Comparison of ENCODE assay signal across 9 mouse cellular contexts in genomic region chr3:65954499-65955391, GRCm38 (mm10). TPM values are rescaled to one million over a fixed set of nuclear protein-coding genes. Genes with fewer than 3 reads are reported as not detected.
DNase-seq lines count a peak whose midpoint lies in the region; ATAC-seq and TF ChIP-seq lines count a peak whose summit lies in the region.
"Had no signal": no experiment of that assay in that cellular context is flagged by ENCODE, and none has a peak within 500 bp of the region (broad histone marks: within the 10 kb centered on the region; RNA-seq: fewer than 3 reads in every experiment).

No protein-coding gene starts in this region.

- peak overlapping the region; percentile 9; the same call in 1 of the 2 replicates for H3K4me3 ChIP-seq in kidney, embryonic 16.5 days (ENCODE audit: low read length)
- peak overlapping the region; percentile 33; the same call in 1 of the 2 replicates for H3K4me3 ChIP-seq in bone marrow macrophage, adult 2 months (ENCODE audit: insufficient read depth, low read length)
- H3K4me3 ChIP-seq in hindbrain, embryonic 13.5 days = no peak overlapping the region
- no peak overlapping the region for H3K4me3 ChIP-seq in midbrain, embryonic 15.5 days

- peak overlapping the region; percentile 16; the same call in 1 of the 2 replicates for H3K4me2 ChIP-seq in kidney, embryonic 16.5 days (replicated peaks; ENCODE audit: low read depth, low read length)
- H3K4me2 ChIP-seq in hindbrain, embryonic 13.5 days = peak overlapping the region; percentile 26; the same call in 1 of the 2 replicates
- H3K4me2 ChIP-seq in midbrain, embryonic 15.5 days = peak overlapping the region; percentile 22; the same call in 1 of the 2 replicates

- no peaks in the 10 kb centered on the region for H3K9me3 ChIP-seq in kidney, embryonic 16.5 days (ENCODE audit: low read length)
- H3K9me3 ChIP-seq in hindbrain, embryonic 13.5 days = no peaks in the 10 kb centered on the region
- no peaks in the 10 kb centered on the region for H3K9me3 ChIP-seq in midbrain, embryonic 15.5 days

- H3K4me1 ChIP-seq in kidney, embryonic 16.5 days (ENCODE audit: insufficient read depth, low read length) = peaks cover 44% of the 10 kb centered on the region
- H3K4me1 ChIP-seq in bone marrow macrophage, adult 2 months (ENCODE audit: control insufficient read depth, insufficient read depth, low read length) = peaks cover 27% of the 10 kb centered on the region
- H3K4me1 ChIP-seq in hindbrain, embryonic 13.5 days (replicated peaks) = peaks cover 47% of the 10 kb centered on the region
- peaks cover 57% of the 10 kb centered on the region for H3K4me1 ChIP-seq in midbrain, embryonic 15.5 days

- no peak for ATAC-seq in kidney, embryonic 16.5 days (ENCODE audit: low FRiP score, low TSS enrichment)
- ATAC-seq in hindbrain, embryonic 13.5 days (ENCODE audit: low FRiP score) = no peak
- ATAC-seq in midbrain, embryonic 15.5 days (replicated peaks) = no peak

- H3K27me3 ChIP-seq in kidney, embryonic 16.5 days (ENCODE audit: insufficient read depth, low read length) = no peaks in the 10 kb centered on the region
- H3K27me3 ChIP-seq in hindbrain, embryonic 13.5 days = no peaks in the 10 kb centered on the region
- no peaks in the 10 kb centered on the region for H3K27me3 ChIP-seq in midbrain, embryonic 15.5 days (replicated peaks)

- intact Hi-C loops in left cerebral cortex, postnatal 14 days (cut with DNase I) = no loop called here
- intact Hi-C loops in left cerebral cortex, postnatal 10 days (cut with DNase I) = no loop called here

- H3K27ac ChIP-seq in kidney, embryonic 16.5 days (ENCODE audit: low read length) = no peak overlapping the region
- no peak overlapping the region for H3K27ac ChIP-seq in bone marrow macrophage, adult 2 months (ENCODE audit: insufficient read depth, low read depth, low read length)
- no peak overlapping the region for H3K27ac ChIP-seq in hindbrain, embryonic 13.5 days
- no peak overlapping the region for H3K27ac ChIP-seq in midbrain, embryonic 15.5 days

- H3K9ac ChIP-seq in kidney, embryonic 16.5 days (replicated peaks; ENCODE audit: low read length) = no peak overlapping the region
- H3K9ac ChIP-seq in hindbrain, embryonic 13.5 days = no peak overlapping the region
- no peak overlapping the region for H3K9ac ChIP-seq in midbrain, embryonic 15.5 days

- no peak for DNase-seq in kidney, adult 18-20 months
- no peak for DNase-seq in left cerebral cortex, postnatal 14 days (ENCODE audit: low spot score in 2 of 2)
- DNase-seq in left cerebral cortex, postnatal 10 days (ENCODE audit: extremely low spot score in 1 of 2, low spot score in 2 of 2) = no peak
- DNase-seq in cerebellum, postnatal 36 days = no peak
- DNase-seq: kidney, postnatal 36 days had no signal

- 66% methylated on average over 8 of the region's 8 CpGs for WGBS in kidney, embryonic 16.5 days
- WGBS in hindbrain, embryonic 13.5 days = 48% methylated on average over 8 of the region's 8 CpGs
- WGBS in midbrain, embryonic 15.5 days = 41% methylated on average over 8 of the region's 8 CpGs

- no peak for TF ChIP-seq POLR2A in bone marrow macrophage, adult 2 months (IDR thresholded peaks at IDR 0.05; ENCODE audit: borderline replicate concordance, low read depth, low read length)

- TF ChIP-seq CTCF in bone marrow macrophage, adult 2 months (IDR thresholded peaks at IDR 0.05; ENCODE audit: low read depth, low read length) = no peak

- H3K36me3 ChIP-seq in kidney, embryonic 16.5 days (ENCODE audit: insufficient read depth, low read length) = peaks cover 26% of the 10 kb centered on the region
- H3K36me3 ChIP-seq in hindbrain, embryonic 13.5 days = peaks cover 35% of the 10 kb centered on the region
- H3K36me3 ChIP-seq in midbrain, embryonic 15.5 days (replicated peaks) = peaks cover 15% of the 10 kb centered on the region; the same call in 1 of the 2 replicates

RNA-seq across cellular contexts. Expression of gene Ccnl1, which starts 3.3 kb away (rescaled TPM):
- 103 and 104 TPM in 2 replicates for polyA plus RNA-seq in kidney, embryonic 16.5 days (2015; fragmentation: Nextera tagmentation; extraction: Ambion mirVana)
- polyA plus RNA-seq in bone marrow macrophage, adult 2 months (2012; ENCODE audit: insufficient read depth, insufficient read length, missing spikeins) = 226 and 264 TPM in 2 replicates
- polyA plus RNA-seq in hindbrain, embryonic 13.5 days (2015; fragmentation: Nextera tagmentation; extraction: Ambion mirVana) = 80.1 and 80.9 TPM in 2 replicates
- polyA plus RNA-seq in midbrain, embryonic 15.5 days (2015; fragmentation: Nextera tagmentation; extraction: Ambion mirVana) = 68.6 and 69.9 TPM in 2 replicates
- total RNA-seq in left cerebral cortex, postnatal 14 days (2021) = 10 to 100 TPM; 45.7 to 50.8 TPM
- 10 to 100 TPM; 55.8 to 57.5 TPM for total RNA-seq in left cerebral cortex, postnatal 10 days (2021)

Comparison
In these comparisons a context has a peak if more than half of its experiments do, and no peak if none do; other contexts are left out.
1. H3K4me3 ChIP-seq: peak in kidney, embryonic 16.5 days (single experiment) and bone marrow macrophage, adult 2 months (single experiment); none in hindbrain, embryonic 13.5 days (single experiment) and midbrain, embryonic 15.5 days (single experiment).
2. Peak in every context shown above with its lines, with median percentiles within 50 percentile points of each other: H3K4me2 ChIP-seq.